Mouse (Mus musculus) frontal cortex, postnatal 25 days (tissue): ENCODE data around the gene Mettl14.
"Not testable (repeated sequence)": the region's sequence is repeated elsewhere in the genome, so short reads cannot be mapped to it uniquely, and the experiment has no call there.

Experiments
- DNase-seq, 2 experiments: peaks; one replicate each; pipeline ENCODE4 v3.0.0; 2022; ENCODE audit warnings: low spot score in 2 of 2

The Mettl14 gene

DNA sequence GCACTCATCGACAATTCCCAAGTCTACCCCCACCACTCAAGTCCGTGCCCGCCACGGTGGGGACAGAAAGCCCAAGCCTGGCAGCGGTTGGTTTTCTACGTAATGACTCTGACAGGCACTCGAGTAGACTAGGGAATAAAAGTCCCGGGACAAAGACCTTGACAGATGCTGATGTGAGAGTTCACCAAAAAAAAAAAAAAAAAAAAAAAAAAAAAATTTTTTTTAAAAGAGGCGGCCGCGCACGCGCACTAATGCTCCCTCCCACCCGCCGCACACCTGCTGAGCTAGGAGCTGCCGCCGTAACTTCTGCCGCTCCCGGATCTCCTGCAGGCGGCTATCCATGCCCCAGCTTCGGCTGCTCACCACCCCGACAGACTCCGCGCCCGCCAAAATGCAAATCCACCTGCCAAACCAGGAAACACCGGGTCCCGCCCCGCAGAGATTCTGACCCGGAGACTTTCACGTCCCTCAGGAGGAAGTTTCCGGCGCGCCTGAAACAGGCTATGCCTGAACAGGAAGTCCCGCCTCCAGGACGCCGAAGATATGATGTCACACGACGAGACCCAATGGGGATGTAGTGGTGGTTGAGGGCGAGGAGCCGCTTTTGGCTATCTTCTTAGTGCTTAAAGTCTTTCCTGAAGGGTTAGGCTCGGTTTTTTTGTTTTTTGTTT, at the start of gene Mettl14:
Mettl14 (minus strand) TSS at position 623 of the 671 bp plus-strand sequence.
- DNase-seq, result peak; percentile 88 to 93

DNA sequence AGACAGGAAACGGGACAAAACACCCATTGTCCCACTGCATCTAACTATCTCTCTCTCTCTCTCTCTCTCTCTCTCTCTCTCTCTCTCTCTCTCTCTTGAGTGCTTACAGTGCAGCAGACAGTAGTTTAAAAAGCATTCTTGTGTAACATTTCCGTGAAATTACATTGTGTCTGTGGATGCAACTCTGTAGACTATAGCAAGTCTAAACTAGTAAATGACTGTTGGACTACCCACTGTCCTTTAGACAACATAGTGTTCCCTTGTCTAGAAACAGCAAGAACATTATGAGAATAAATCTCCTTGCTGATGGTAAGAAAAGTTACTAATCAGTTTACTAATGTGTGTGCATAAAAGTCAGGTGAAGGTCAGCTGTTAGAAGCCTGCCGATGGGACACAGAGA, 47.5 kb upstream of the Mettl14 start:
- no peak for DNase-seq

DNA sequence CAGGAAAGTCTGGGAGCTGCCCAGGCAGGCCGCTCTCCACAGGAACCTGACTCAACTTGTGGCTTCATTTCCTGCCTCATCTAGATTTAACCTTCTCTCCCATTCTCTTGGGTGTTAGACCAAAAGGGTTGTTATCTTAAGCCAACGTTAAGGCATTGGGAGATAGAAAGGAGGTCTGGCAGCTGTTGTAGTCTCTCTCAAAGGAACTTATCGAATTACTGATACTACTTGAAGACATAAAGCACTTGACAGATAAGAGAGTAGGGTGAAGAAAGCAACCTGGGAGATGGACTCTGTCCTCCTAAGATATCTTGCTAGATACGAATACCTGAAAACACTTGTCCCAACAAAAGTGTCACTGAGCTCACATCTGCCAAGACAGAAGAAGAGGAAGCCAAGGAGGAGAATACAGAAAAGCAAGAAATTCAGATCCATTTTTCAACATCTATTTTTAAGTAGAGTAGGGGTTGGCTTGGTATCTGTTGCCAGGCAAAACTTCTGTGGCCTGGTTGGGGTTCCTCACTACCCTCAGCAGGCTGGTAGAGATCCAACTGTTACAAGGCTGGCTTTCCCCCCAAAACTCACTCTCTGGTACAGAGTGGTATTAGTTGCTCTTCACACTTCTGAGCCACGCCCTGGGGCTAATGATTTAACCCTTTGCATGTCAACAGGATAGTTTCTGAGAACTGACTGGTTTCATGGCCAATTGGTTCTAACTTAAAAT, 46.2 kb upstream of the Mettl14 start:
- no peak for DNase-seq

DNA sequence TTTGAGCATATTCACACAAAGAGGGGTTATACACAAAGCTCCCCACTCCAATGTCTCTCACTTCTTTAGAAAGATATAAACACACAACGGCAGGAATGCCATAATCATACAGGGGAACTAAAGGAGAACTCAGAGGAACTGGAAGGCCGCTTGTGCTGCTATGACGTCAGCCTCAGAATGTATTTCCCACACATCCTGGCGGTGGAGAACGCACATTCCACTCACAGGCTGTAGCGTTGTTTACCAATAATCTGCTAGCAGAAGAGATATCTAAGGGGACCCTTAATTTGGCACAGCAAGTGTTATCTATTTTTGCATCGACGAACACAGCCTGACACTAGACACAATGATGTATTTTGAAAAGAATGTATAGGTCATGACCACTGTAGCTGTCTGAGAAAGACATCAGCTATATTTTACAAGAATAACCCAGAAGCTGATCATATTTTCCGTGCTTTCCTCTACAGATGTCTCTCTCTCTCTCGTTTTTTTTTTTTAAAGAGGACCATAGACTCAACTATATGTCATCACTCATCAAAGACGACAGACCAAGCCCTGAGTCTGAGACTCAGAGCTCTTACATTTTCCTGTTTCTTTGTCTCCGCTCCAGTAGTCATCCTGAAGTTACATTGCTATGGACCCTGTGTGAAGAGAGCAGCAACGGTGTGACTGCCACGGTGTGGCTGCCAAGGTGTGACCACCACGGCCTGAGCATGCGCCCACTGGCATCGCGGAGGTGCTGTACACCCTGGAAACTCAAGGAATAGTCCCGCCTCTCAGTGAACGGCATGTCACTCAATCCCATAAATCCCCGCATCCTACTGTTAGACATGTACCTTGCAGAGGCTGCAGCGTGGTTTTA, 43.9 kb upstream of the Mettl14 start:
- no peak for DNase-seq

DNA sequence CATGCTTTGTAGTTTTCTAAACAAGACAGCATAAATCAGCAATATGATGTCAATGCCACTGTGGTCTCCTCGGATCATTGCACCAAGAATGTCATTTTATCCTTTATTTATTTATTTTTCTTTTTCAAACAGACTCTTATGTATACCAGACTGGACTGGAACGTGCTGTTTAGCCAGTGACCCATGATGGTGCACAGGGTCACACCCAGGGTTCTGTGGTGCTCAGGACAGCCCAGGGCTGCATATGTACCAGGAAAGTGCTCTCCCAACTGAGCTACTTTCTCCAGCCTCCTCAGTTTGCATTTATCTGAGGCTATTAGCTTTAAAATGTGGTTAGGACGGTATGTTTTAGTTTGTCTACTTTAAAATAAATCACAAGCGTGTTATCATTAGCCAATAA, 42.1 kb upstream of the Mettl14 start:
- no peak for DNase-seq

DNA sequence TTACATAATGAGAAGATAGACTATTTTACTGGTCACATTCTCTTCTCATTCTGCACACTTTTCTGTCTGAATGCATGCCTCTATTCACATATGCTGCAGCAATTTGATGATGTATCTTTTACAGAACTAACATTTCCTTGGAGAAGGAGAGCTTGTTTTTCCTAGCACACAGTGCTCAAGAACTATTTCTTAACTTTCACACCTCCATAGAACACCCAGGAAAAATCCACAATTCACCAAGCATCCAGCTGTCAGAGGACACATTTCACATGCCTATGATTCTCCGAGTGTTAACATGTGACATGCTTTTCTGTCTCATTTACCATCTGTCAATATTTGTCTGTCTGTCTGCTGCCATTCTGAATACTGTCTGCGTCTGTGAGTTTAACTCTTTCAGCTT, 39.7 kb upstream of the Mettl14 start:
- no peak for DNase-seq

DNA sequence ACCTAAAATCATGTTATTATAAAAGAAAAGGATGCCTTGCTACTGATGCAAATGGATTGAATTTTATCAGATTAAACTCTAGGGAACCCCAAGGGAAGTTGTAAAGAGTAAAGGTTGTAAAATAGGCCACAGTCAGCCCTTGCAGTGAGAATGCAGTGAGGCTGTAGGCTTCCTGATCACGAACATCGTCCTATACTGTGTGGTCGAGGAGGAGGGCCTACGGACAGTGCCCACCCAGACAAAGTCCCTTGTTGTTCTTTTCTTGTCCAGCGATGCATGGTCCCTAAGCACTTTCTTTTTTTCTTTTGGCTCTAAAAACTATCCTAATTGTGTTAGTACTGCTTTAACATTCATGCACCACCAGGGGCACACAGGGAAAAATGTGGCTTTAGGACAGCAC, 27.3 kb upstream of the Mettl14 start:
- DNase-seq, result no peak

DNA sequence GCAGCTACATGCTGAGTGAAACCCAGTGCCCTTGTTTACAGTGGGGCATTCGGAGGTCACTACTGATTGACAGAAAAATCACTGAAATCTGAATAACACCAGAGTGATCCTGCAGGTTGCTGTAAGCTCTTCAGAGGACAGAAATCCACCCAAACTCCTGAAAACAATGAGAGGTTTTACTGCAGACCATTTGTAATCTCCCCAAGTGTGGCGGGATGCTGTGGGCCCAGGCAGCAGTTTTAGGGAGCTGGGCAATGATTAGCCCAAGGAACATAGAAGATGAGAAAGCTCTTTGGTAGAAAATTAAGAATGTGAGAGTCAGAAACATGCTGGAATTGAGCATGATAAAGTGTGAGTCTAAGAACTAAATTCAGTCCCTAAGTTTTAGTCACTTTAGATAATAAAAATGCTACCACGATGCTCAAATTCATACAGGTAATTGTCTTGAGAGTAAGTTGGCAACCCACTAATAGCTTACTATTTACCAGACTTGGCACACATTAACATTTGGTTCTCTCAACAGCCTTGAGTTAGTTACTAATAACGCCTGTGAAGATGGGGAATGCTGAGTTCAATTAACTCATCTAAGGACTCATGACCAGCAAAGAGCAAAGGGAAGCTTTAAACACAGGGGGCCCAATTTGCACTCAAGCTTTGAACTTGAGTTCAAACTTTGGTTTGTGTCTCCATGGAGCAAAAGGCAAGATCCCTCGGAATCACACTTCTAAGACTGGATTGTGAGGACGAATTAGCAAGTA, 26.1 kb upstream of the Mettl14 start:
- DNase-seq, result no peak

DNA sequence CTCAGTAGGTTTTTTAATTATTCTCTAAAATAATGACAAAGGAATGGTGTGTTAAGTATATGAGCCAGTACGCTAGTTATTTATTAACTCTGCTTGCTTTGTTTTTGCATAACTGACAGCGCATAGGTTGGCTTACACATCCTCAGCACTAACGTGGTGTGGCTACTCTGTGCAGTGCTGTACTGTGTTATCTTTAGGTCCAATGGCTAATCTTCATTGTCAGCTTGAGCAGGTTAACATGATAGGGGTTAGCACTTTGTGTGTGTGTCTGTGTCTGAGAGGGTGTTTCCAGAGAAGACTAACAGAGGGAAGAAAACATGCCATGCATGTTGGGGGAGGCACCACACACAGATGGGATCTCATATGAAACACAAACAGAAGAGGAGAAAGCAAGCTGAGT, 19.0 kb upstream of the Mettl14 start:
- DNase-seq, result no peak

DNA sequence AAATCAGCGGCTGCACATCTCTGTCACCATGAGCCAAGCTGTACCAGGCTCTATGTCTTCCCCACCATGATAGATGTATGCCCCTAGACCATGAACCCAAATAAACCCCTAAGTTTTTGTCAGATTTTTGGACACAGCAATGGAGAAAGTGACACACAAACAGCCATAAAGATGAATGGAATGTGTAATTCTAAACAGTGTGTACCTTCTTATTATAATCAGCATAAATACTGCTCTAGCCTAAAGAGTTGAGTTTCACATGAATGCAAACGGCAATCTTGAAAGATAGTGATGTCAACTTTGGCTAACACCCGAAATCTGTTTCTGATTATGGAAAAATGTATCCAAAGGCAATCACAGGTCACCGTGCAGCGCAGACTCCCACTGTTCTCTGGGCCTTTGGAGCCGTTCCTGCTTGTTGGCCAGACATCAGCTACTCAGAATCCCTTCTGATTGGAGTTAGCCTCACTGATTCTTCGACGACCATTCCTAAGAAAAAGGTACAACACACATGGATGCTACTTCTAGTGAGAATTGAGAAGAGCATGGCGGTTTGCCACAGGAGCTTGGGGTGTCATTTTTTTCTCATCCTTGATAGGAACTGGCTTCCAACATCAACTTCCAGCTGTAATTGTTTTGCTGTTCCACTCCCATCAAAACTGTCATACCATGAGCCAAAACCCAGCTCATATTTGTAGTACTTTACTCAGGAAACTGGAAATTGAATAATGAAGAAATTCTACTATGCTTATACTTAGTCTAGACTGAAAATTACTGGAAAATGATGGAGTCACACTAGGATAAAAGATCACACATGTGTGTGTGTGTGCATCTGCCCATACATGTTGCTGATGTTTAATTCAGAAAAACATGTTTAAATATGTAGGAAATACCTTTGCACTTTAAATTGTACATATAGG, 11.9 kb upstream of the Mettl14 start:
- no peak for DNase-seq

DNA sequence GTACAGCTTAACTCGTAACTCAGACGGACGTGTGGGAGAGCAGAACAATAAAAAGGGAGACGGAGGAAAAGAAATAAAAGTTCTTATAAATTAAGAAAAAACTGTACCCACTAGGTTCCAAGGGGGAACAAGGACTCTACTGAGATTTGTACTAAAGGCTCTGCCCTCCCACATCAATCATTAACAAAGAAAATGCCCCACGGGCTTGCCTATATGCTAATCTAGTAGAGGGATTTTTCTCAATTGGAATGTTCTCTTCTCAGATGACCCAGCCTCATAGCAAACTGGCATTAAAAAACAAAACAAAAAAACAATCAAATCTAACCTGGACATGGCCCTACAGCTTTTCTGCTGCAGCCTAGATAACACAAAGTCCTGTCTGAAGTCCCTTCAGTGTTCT, 9.7 kb upstream of the Mettl14 start:
- DNase-seq, result no peak

DNA sequence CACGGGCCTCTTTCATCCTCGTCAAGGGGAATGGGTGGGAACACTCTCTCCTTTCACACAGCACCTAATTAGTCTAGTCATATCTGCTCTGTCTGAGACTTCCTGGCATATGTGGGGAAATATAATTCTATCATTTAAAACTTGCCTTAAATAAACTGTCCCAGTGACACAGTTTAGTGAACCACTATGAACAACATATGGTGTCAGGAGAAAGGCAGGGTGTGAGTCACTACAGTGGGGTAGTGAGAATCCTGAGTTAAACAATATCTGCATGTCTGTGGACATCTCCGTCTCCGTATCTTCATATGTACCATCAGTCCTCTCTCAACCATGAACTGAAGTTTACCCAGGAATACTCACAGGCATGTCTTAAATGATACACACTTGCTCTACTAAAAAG, 5.3 kb upstream of the Mettl14 start:
- DNase-seq, result no peak

DNA sequence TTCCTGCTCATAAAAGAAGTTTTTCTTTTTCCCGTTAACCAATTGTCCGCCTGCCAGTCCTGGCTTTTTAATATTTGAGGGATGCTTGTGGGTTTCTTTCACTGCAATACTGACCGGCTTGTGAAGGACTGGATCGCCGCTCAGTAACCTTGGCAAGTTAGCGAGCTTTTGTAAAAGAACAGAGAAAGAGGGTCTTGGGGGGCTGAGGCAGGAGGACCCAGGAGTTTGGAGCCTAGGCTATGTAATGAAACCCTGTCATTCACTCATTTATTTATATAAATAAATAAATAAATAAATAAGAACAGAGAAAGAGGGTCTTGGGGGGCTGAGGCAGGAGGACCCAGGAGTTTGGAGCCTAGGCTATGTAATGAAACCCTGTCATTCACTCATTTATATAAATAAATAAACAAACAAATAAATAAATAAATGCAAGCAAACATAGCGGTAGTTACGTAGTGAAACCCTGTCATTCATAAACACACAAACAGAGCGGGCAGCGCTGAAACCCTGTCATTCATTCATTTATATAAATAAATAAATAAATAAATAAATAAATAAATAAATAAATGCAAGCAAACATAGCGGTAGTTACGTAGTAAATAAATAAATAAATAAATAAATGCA, 361 bp upstream of the Mettl14 start:
- DNase-seq, result not testable (repeated sequence)

DNA sequence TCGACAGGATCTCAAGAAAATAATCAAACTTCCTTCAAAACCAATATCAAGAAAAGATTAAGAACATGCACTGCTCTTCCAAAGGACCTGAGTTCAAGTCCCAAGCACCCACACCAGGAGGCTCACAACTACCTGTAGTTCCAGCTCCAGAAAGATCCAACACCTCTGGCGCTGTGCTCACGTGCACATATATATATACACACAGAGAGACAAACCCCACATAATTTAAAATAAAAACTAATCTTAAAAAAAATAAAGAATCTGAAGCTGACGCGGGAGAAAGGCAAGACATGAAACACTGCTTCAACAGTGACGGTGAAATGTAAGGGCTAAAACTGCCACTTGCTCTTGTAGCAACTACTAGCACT, 806 bp downstream of the Mettl14 start:
- DNase-seq, result no peak

DNA sequence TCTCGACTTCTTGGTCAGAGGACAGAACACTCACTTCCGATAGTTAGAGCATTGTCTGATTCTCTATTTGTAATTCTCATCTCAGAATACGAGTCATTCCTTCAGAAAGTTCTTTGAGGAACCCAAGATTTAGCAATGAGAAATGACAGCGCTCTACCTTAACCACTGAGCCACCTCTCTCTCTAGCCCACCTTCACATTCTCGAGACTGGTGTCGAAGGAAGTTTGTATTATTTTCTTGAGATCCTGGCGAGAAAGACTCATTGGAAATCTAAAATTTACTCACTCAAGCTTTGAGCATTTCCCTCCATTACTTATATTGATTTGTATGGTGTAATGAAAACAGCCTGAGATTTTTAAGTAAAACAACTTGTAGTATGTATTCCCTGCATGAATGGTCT, 1.5 kb downstream of the Mettl14 start:
- no peak for DNase-seq

DNA sequence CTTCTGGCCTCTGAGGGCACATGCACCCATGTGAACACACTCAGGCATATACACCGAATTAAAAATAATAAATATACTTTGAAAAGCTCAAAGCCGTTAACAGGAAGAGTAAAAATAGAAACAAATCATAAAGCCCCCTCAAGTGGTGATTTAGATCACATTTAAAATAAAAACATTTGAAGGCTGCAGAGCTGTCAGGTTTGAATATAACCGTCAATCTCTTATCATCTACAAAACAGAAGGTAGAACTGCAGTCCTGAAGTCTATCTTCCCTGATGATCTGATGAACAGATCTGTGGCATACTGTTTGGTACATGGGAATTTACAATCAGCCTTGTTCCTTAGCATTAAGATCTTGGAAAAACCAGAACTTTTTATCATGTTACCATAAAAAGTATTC, 9.3 kb downstream of the Mettl14 start:
- DNase-seq, result no peak

DNA sequence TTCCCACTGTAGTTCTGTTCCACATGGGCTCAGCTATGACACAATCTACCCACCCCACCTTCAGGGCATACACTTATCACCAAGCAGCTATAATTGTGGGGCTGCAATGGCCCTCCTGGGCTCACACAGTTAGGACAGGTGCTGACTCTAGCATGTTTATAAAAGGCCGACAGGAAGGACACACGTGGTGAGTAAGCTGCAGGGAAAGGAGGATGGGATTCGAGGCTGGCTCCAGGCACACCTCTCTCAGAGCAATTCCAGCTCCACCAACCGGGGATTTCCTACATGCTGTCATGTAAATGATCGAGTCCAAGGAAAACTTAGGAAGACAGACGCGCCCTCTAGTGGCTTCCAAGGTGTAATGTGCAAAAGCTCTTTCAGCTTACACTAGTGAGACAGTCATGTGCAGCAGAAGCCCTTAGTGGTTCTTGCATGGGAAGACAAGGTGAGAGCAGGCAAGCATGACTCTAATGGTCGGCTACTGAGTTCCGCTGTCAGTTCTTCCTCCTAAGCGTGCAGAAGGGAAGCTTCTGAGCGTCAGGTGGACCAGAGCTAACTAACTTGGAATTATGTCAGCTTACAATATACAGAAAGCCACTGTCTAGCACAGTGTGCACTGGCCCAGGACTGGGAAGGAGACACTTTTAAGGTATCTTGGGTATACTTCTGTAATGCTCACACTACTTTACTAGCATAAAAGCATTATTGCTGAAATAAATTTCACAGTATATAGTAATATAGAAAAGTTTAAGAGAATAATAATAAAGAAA, 14.0 kb downstream of the Mettl14 start:
- peak in 1 of 2 experiments; percentile 60 for DNase-seq

DNA sequence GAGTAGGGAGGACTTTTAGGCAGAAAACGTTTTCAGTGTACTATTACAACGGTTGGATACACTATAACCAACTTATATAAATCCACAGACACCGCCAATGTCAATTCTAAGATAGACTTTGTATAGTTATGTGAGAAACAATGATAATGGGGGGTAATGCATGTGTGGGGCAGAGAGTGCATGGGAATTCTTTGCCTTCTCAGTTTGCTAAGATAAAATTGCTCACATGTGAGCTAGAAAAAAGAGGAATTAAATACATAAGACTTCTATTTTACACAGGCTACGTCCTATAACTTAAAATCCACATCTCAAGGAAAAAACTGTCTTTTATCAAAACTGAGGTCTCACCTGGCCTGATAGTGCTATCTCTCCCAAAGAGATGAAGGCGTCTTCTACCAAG, 15.0 kb downstream of the Mettl14 start:
- no peak for DNase-seq

DNA sequence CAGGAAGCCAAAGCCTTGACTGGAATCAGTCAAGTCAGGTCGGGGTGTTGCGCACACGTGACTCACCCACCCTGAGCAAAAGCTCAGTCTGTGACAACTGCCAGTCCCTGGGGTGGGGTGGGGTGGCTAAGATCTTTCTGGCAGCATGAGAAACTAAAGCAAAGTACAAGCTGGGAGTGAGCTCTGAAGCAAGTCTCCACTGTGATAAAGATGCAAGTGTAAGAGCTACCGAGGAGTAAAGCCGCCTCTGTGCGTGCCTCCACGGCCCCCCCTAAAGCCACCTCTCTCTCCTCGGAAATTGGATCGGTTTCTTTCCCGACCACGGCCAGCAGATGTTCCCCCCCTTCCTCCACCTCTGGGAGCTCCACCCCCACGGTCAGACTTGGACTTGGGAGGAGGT, 16.7 kb downstream of the Mettl14 start:
- DNase-seq, result no peak

DNA sequence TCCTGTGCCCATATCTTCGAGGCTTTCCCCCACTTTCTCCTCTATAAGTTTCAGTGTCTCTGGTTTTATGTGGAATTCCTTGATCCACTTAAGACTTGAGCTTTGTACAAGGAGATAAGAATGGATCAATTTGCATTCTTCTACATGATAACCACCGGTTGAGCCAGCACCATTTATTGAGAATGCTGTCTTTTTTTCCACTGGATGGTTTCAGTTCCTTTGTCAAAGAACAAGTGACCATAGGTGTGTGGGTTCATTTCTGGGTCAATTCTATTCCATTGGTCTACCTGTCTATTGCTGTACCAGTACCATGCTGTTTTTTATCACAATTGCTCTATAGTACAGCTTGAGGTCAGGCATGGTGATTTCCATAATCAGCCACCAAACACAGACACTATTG, 19.1 kb downstream of the Mettl14 start:
- not testable (repeated sequence) for DNase-seq
